Mouse (Mus musculus) embryonic facial prominence, embryonic 13.5 days (tissue): ENCODE results near the gene Acbd7. TPM values are rescaled to one million over a fixed set of nuclear protein-coding genes. Genes with fewer than 3 reads are reported as not detected.

Source experiments
- ATAC-seq: fragments of 200-750 bp; cut with Nextera tagmentation; 2 replicates; pipeline ENCODE4 v1.8.0; 2017; ENCODE audit warnings: low read depth; ENCODE audit not compliant: insufficient number of reproducible peaks, insufficient read depth, low FRiP score, low TSS enrichment
- H3K27ac ChIP-seq: fragments of 300-500 bp; sonication (generic); 2 replicates; pipeline ENCODE4 v1.5.1; 2015; ENCODE audit warnings: moderate library complexity, mild to moderate bottlenecking, inconsistent platforms
- H3K27me3 ChIP-seq: fragments of 300-500 bp; sonication (generic); 2 replicates; pipeline ENCODE4 v1.6.1; 2015; ENCODE audit warnings: mild to moderate bottlenecking, inconsistent platforms
- H3K36me3 ChIP-seq: fragments of 300-500 bp; sonication (generic); 2 replicates; pipeline ENCODE4 v1.6.1; 2015; ENCODE audit warnings: mild to moderate bottlenecking, inconsistent platforms
- H3K4me1 ChIP-seq: fragments of 300-500 bp; sonication (generic); 2 replicates; pipeline ENCODE4 v1.6.1; 2015; ENCODE audit warnings: inconsistent platforms
- H3K4me2 ChIP-seq: fragments of 300-500 bp; sonication (generic); 2 replicates; pipeline ENCODE4 v1.6.1; 2015; ENCODE audit warnings: moderate library complexity, mild to moderate bottlenecking, inconsistent platforms
- H3K4me3 ChIP-seq: fragments of 300-500 bp; sonication (generic); 2 replicates; pipeline ENCODE4 v1.5.1; 2015; ENCODE audit warnings: mild to moderate bottlenecking, inconsistent platforms
- H3K9ac ChIP-seq: fragments of 300-500 bp; sonication (generic); 2 replicates; pipeline ENCODE4 v1.6.1; 2015; ENCODE audit warnings: mild to moderate bottlenecking, inconsistent platforms
- H3K9me3 ChIP-seq: fragments of 300-500 bp; sonication (generic); 2 replicates; pipeline ENCODE4 v1.6.1; 2016; ENCODE audit warnings: inconsistent platforms
- WGBS: fragments of 180-500 bp; shearing (Covaris S2); methylation state at CpG from one replicate; pipeline ENCODE4 v1.1.7; 2015; ENCODE audit warnings: mixed read lengths; 5-methylcytosine and 5-hydroxymethylcytosine counted together
- polyA plus RNA-seq: library from polyadenylated mRNA; unstranded; fragments of >200 nt; fragmentation: Nextera tagmentation; extraction: Ambion mirVana; gene quantifications from 2 replicates; pipeline ENCODE4 v1.2.1, GENCODE M21; 2015

The Acbd7 gene
- polyA plus RNA-seq, 1 experiment from 2014 or later, result 1.3 TPM

- H3K4me1 ChIP-seq, result peaks cover 21% of the 10 kb centered on the region
- H3K36me3 ChIP-seq, result peaks cover 18% of the 10 kb centered on the region
- peak overlapping the region; percentile 74 for H3K27ac ChIP-seq
- peak overlapping the region; percentile 83 for H3K9ac ChIP-seq
- H3K9me3 ChIP-seq, result no peaks in the 10 kb centered on the region
- WGBS, result 2% methylated on average over 21 of the region's 21 CpGs
- peak overlapping the region; percentile 68 for H3K4me3 ChIP-seq
- peaks cover 14% of the 10 kb centered on the region for H3K27me3 ChIP-seq
- H3K4me2 ChIP-seq, result peak overlapping the region; percentile 64
- ATAC-seq, result no peak; the same call in 1 of the 2 replicates
Observed at GRCm38 (mm10) chr2:3332056-3332455, 3.9 kb upstream of the Acbd7 start.

- Histone ChIP-seq H3K27me3 (peaks cover 14% of the 10 kb centered on the region), H3K27ac (peak within 1 kb of the TSS; percentile 74), H3K4me2 (peak within 1 kb of the TSS; percentile 64), H3K4me3 (peak within 1 kb of the TSS; percentile 68), H3K9me3 (no peaks in the 10 kb centered on the region), H3K36me3 (peaks cover 18% of the 10 kb centered on the region), H3K4me1 (peaks cover 21% of the 10 kb centered on the region), H3K9ac (peak within 1 kb of the TSS; percentile 83)
- under 1% methylated on average over 45 of the region's 45 CpGs for WGBS
- ATAC-seq, result peak; percentile 99
Observed at GRCm38 (mm10) chr2:3332484-3333242, 3.3 kb upstream of the Acbd7 start, which contains the start of gene Rpp38. Gene Rpp38 (minus strand): TSS chr2:3332643.

- no peak overlapping the region for H3K27ac ChIP-seq
- no peak overlapping the region for H3K9ac ChIP-seq
- no peaks in the 10 kb centered on the region for H3K9me3 ChIP-seq
- peaks cover 10% of the 10 kb centered on the region for H3K36me3 ChIP-seq
- no peak for ATAC-seq
- peaks cover 17% of the 10 kb centered on the region for H3K27me3 ChIP-seq
- WGBS, result 90% methylated on average over 12 of the region's 12 CpGs
- no peak overlapping the region for H3K4me2 ChIP-seq
- H3K4me1 ChIP-seq, result peaks cover 21% of the 10 kb centered on the region
- no peak overlapping the region for H3K4me3 ChIP-seq
Observed at GRCm38 (mm10) chr2:3333761-3334160, 2.2 kb upstream of the Acbd7 start.

GRCm38 (mm10) chr2:3348422-3348821 lies 12.5 kb downstream of the Acbd7 start:
- H3K4me1 ChIP-seq, result no peaks in the 10 kb centered on the region
- H3K27ac ChIP-seq, result no peak overlapping the region
- peaks cover 5% of the 10 kb centered on the region; the same call in 1 of the 2 replicates for H3K27me3 ChIP-seq
- no peak overlapping the region for H3K4me3 ChIP-seq
- H3K4me2 ChIP-seq, result no peak overlapping the region
- H3K9ac ChIP-seq, result no peak overlapping the region
- 79% methylated on average over 4 of the region's 4 CpGs for WGBS
- no peaks in the 10 kb centered on the region for H3K9me3 ChIP-seq
- H3K36me3 ChIP-seq, result no peaks in the 10 kb centered on the region
- ATAC-seq, result no peak

- Histone ChIP-seq H3K4me2 (no peak overlapping the region), H3K9ac (no peak overlapping the region), H3K4me3 (no peak overlapping the region), H3K27me3 (peaks cover 5% of the 10 kb centered on the region; the same call in 1 of the 2 replicates), H3K9me3 (no peaks in the 10 kb centered on the region), H3K36me3 (no peaks in the 10 kb centered on the region), H3K27ac (no peak overlapping the region), H3K4me1 (no peaks in the 10 kb centered on the region)
- 21% methylated on average over 3 of the region's 3 CpGs for WGBS
- ATAC-seq, result no peak
Observed at GRCm38 (mm10) chr2:3348919-3349318, 13.0 kb downstream of the Acbd7 start.

- Histone ChIP-seq H3K27ac (no peak overlapping the region), H3K27me3 (0 out of 2 replicates have a peak, but pooled peaks cover 3% of the 10 kb centered on the region), H3K36me3 (no peaks in the 10 kb centered on the region), H3K9ac (no peak overlapping the region), H3K9me3 (no peaks in the 10 kb centered on the region), H3K4me1 (no peaks in the 10 kb centered on the region), H3K4me3 (no peak overlapping the region), H3K4me2 (no peak overlapping the region)
- no peak for ATAC-seq
Observed at GRCm38 (mm10) chr2:3353160-3353559, 17.2 kb downstream of the Acbd7 start.

GRCm38 (mm10) chr2:3355793-3356192 lies 19.8 kb downstream of the Acbd7 start:
- Histone ChIP-seq H3K27me3 (no peaks in the 10 kb centered on the region), H3K4me1 (no peaks in the 10 kb centered on the region), H3K4me3 (no peak overlapping the region), H3K27ac (no peak overlapping the region), H3K9me3 (no peaks in the 10 kb centered on the region), H3K9ac (no peak overlapping the region), H3K36me3 (no peaks in the 10 kb centered on the region), H3K4me2 (no peak overlapping the region)
- ATAC-seq, result no peak
- 89% methylated on average over 8 of the region's 8 CpGs for WGBS

GRCm38 (mm10) chr2:3356311-3356710 lies 20.3 kb downstream of the Acbd7 start:
- no peak overlapping the region for H3K27ac ChIP-seq
- WGBS, result 78% methylated on average over 3 of the region's 3 CpGs
- H3K4me3 ChIP-seq, result no peak overlapping the region
- H3K4me2 ChIP-seq, result no peak overlapping the region
- H3K9ac ChIP-seq, result no peak overlapping the region
- H3K36me3 ChIP-seq, result no peaks in the 10 kb centered on the region
- H3K9me3 ChIP-seq, result no peaks in the 10 kb centered on the region
- ATAC-seq, result no peak
- H3K4me1 ChIP-seq, result no peaks in the 10 kb centered on the region
- H3K27me3 ChIP-seq, result no peaks in the 10 kb centered on the region

GRCm38 (mm10) chr2:3357887-3358286 lies 21.9 kb downstream of the Acbd7 start:
- ATAC-seq, result no peak
- Histone ChIP-seq H3K9me3 (no peaks in the 10 kb centered on the region), H3K27ac (no peak overlapping the region), H3K9ac (no peak overlapping the region), H3K4me2 (no peak overlapping the region), H3K4me1 (no peaks in the 10 kb centered on the region), H3K36me3 (no peaks in the 10 kb centered on the region), H3K4me3 (no peak overlapping the region), H3K27me3 (no peaks in the 10 kb centered on the region)
- 78% methylated on average over 3 of the region's 3 CpGs for WGBS

- ATAC-seq, result no peak
- Histone ChIP-seq H3K4me3 (no peak overlapping the region), H3K4me1 (no peaks in the 10 kb centered on the region), H3K9ac (no peak overlapping the region), H3K36me3 (no peaks in the 10 kb centered on the region), H3K4me2 (no peak overlapping the region), H3K27me3 (no peaks in the 10 kb centered on the region), H3K27ac (no peak overlapping the region), H3K9me3 (no peaks in the 10 kb centered on the region)
- 87% methylated on average over 3 of the region's 3 CpGs for WGBS
Observed at GRCm38 (mm10) chr2:3361067-3361466, 25.1 kb downstream of the Acbd7 start.

GRCm38 (mm10) chr2:3365127-3365526 lies 29.2 kb downstream of the Acbd7 start:
- Histone ChIP-seq H3K36me3 (no peaks in the 10 kb centered on the region), H3K4me3 (no peak overlapping the region), H3K9ac (no peak overlapping the region), H3K4me1 (no peaks in the 10 kb centered on the region), H3K9me3 (no peaks in the 10 kb centered on the region), H3K27me3 (no peaks in the 10 kb centered on the region), H3K4me2 (no peak overlapping the region), H3K27ac (no peak overlapping the region)
- WGBS, result 54% methylated on average over 4 of the region's 4 CpGs
- no peak for ATAC-seq

- Histone ChIP-seq H3K4me2 (no peak overlapping the region), H3K9ac (no peak overlapping the region), H3K27ac (no peak overlapping the region), H3K36me3 (no peaks in the 10 kb centered on the region), H3K27me3 (no peaks in the 10 kb centered on the region), H3K4me3 (no peak overlapping the region), H3K9me3 (no peaks in the 10 kb centered on the region), H3K4me1 (no peaks in the 10 kb centered on the region)
- WGBS, result 84% methylated on average over 6 of the region's 6 CpGs
- ATAC-seq, result no peak
Observed at GRCm38 (mm10) chr2:3387105-3387860, 51.3 kb downstream of the Acbd7 start.
